Mouse (Mus musculus) kidney, postnatal 14 days (tissue): ENCODE results near the gene Ncoa1.
"Not testable (repeated sequence)": the region's sequence is repeated elsewhere in the genome, so short reads cannot be mapped to it uniquely, and the experiment has no call there.

Experiments
- DNase-seq: peaks from one replicate; pipeline ENCODE4 v3.0.0; 2022; ENCODE audit warnings: mixed read lengths

Gene Ncoa1

DNA sequence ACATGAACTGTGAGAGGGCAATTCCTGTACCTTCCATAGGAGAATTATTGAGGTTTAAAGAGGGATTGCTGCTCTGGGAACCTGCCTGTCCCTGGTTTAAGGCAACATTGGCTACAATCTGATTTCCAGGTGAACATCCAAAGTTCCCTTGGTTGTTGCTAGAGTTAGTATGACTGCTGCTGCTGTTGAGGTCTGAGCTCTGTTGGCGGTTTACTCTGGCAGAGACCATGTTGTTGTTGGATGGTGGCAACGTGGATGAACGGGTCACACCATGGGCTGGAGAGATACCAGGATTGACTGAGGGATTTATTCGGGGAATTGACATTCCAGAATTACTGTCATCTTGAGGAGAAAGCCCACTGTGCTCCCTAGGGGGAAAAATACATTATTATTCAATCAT lies 181.1 kb downstream of the Ncoa1 start:
- no peak for DNase-seq

DNA sequence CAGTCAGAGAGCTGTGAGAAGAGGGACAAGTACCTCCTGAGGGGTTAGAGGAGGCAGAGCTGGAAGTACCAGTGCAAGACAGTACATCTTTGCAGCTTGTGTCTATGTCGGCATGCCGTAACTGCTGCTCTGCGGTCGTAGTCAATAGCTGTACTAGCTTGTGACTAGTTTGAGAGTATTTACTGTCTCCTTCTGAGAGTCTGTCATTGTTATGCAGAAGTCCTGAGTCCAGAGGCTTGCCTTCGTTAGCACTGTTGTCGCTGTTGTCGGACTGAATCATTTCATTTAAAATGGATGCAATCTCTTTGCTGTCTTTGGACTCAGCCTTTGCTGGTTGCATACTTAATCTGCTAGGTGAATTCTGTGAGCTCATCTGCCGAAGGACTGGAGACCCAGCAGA lies 181.7 kb downstream of the Ncoa1 start:
- DNase-seq: no peak

DNA sequence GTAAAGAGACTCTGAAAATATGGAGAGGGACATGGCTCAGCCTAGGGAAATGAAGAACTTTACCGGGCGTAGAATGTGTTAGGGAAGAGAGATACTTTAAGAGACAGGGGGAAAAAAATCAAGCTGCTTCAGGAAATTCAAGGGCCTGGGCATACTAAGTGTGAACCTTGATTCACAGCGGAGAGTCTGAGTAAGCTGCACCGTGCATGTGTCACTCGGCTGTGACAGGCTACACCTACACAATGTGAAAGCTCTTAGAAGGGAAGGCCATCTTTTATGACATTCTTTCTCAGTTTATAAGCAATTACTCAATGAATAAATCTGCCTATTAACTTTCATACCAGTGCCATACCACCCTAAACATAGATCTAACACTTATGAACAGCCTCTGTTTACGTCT lies 183.2 kb downstream of the Ncoa1 start:
- no peak for DNase-seq

DNA sequence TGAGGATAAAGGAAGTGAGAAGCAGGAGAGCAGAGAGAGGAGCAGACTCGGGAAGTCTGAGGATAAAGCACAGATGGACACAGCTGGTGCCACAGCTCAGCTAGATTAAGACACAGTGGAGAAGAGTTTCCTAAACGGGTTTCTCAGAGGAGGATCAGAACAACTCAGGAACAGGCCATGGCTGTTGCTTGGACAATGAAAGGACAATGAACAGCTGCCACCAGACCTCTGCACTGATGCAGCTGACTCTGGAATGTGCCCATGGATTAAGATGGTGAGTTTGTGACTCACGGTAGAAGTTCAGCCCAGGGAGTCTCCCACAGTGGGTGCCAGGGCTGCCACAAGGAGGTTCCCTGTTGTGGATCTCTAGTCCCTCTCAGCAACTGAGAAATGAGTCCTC lies 191.8 kb downstream of the Ncoa1 start:
- DNase-seq: peak; percentile 31

DNA sequence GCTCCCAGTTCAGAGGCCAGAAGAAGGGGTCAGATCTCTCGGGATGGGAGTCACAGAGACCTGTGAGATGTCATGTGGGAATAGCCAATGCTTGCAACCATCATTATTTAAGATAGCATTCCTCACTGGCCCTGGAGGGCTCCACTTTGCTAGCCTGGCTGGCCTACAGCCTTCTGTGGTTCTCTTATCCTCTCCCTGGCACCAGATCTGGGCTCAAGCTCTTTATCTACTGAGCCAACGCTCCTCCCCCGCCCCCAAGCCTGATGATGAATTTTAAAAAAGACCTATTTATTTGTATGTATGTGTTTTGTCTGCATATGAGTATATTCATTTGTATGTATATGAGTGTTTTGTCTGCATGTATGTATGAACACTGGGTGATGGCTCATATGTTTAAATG lies 197.1 kb downstream of the Ncoa1 start:
- no peak for DNase-seq

DNA sequence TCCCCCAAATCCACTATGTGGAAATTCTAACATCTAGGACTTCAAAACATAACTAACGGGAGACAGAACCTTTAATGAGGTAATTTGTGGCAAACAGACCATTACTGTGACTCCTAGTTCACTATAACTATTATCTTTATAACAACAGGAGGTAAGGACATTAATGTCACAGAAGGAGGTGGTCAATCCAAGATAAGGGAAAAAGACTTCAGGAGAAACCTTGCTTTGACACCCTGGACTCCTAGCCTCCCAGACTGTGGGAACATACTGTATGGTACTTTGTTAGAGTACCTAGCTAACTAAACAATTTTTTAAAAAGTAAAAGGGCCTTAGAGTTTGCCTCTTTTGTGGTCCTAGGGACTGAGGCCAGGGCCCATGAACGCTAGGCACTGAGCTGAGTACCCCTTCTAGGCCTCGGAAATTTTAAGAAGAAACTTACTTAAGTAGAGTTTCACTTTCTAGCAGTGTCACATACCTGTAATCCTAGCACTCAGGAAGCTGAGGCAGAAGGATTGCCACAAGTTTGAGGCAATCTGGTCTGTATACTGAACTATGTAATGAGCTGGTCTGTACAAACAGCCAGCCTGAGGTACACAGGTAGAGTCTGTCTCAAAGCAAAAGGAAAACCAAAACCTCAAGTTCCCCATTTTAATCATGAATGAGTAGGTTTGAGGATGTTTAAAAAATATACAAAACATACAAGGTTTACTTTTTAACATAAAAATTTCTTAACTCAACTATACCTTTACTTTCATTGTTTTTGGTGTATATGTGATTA lies 197.8 kb downstream of the Ncoa1 start:
- DNase-seq: no peak

DNA sequence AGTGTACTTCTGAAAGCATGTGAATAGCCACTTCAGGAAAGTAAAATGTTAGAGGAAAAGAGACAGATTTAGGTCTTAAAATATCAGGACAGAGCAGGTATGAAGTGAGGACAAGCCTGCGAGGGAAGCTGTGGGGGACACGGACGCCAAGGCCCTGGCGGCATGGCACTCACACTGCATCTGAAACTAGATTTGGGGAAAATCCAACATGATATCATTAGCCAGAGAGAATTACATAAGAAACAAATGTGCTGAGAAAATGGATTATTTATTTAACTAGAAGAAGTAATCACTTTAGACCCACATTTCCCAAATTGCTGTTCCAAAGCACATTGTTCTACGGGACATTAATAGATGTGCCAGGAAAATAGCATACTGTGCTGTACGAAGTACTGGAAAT lies 205.9 kb downstream of the Ncoa1 start:
- DNase-seq: no peak

DNA sequence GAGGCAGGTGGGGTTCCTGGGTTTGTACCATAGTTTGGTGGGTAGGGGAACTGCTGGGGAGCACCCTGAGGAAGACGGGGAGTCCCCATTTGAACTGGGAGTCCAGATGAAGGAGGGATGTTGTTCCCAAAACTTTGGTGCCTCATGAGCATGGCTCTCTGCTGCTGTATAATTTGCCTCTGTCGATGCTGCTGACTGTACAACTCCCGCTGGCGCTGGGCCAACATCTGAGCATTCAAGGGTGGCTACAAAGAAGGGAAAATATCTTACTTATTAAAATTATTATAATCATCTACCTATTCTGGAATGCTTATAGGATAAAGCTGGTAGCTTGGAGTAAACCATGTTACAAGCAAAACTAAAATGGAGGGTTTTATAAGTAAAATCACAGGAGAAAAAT lies 209.2 kb downstream of the Ncoa1 start:
- peak; percentile 13 for DNase-seq

DNA sequence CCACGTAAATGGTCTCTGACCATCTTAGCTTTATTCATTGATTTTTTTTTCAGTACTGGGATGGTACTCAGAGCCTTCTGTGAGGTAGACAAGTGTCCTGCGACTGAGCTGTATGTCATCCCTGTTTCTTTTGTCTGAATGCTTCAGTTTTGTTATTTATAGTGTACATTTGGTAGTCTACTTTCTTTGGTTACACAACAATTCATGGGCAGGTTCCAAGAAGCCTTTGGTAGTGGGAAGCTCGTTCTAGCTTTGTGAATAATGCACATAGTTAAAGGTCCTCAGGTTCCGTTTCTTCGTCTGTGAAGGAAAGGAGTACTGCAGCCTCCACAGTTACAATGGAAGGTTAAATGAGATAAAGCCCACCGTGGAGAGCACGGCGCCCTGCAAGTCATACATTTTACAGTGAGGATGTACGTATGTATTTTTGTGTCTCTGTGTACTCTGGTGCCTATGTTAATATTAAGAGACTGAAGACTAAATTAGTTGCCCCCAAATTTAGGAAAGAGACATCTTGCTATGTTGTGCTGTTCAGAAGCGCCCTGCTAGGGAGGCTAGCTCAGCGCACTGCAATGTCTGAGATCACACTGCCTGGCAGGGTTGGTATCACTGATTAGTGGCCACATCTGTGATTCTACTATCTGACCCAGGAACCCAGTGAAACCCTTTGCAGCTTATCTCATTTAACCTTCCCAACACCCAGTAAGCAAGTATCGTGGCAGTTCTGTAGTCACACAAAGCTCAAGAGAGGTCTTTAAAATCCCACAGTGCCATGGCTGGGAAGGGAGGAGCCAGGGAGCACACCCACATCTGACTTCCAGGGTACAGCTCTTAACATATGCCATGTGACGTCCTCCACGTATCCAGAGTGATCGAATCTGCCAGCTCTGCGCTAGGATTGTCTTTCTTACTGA lies 224.0 kb downstream of the Ncoa1 start:
- DNase-seq: no peak

DNA sequence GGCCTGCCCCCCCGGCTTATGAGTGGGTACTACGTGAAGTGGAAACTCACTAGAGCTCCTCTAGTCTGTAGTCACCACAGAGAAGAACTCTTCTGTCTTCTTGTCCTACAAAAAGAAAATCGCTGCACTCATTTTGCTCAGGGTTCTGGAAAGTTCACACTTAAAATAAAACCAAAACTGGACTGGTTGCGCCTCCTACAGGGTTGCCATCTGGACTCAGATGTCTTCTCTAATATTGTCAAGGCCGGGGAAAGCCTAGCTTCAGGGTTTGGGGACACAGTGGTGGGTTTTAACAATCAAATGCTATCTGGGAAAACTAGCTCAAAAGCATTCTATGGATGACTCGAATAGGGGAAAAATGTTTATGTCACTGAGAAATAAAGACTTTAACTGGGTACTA lies 227.2 kb downstream of the Ncoa1 start:
- no peak for DNase-seq

DNA sequence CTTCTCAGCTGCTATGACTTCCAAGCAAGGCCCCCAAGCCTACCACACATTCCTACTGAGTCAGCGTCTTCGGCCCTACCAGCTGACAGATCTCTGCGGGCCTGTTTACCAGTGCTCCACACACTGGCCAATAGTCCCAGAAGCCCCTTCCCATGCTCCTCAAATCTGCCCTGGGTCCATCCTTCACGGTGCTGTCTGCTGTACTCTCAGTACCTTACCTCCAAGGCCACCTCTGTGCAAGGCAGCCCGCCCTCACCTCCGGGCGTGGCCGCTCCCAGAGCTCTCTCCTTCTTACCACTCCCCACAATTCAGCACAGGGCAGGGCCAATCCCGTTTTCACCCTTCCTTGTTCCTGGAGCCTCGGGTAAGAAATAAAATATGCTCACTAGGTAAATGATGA lies 231.2 kb downstream of the Ncoa1 start:
- no peak for DNase-seq

DNA sequence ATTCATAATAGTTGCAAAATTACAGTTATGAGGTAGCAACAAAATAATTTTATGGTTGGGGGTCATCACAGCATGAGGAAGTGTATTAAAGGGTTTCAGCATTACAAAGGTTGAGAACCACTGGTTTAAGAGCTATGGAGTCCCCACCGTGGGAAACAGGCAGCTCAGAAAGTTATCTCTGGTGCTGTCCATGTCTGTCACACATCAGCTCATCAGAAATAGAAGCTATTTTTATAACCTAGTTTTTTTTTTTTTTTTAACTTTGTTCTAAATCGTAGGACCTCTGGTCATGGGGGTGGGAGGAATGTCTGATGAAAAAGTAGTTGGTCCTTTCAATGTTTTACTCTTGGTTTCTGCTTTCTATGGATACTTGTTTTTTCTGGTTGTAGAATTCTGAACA lies 233.2 kb downstream of the Ncoa1 start:
- DNase-seq: no peak

DNA sequence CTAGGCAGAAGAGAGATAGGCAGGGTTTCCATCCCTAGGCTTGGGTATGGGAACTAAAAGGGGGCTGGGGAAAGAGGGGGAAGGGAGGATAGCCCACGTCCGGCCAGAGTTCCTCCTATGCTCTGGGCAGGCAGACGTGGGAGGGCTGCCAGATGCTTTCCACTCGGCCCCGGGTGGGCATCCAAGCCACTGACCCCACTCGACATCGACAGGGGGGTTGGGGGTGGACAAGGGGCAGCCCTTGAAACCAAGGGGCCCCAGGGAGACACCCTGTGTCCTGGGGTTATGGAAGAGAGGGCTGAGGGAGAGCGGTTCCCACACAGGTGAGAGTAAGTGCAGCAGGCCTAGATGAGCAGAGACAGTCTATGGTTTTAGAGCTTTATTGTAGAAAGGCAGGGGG lies 236.7 kb downstream of the Ncoa1 start:
- not testable (repeated sequence) for DNase-seq

DNA sequence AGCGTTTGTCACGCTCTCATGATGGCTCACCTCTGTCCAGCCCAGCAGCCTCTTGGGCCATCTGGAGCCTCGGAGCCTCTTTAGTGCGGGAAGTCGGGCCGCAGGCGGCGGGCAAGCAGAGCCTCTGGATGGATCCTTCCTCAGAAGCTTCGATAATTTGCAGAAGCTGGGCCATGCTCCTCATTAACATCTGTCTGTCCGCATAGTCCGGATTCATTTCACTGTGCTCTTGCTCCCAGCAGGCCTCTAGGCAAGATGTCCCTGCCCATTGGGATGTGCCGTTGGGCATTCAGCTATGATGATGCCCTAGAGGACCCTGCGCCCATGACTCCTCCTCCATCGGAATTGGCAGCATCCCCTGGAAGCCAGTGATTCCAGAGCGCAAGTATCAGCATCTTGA lies 239.5 kb downstream of the Ncoa1 start:
- DNase-seq: no peak

DNA sequence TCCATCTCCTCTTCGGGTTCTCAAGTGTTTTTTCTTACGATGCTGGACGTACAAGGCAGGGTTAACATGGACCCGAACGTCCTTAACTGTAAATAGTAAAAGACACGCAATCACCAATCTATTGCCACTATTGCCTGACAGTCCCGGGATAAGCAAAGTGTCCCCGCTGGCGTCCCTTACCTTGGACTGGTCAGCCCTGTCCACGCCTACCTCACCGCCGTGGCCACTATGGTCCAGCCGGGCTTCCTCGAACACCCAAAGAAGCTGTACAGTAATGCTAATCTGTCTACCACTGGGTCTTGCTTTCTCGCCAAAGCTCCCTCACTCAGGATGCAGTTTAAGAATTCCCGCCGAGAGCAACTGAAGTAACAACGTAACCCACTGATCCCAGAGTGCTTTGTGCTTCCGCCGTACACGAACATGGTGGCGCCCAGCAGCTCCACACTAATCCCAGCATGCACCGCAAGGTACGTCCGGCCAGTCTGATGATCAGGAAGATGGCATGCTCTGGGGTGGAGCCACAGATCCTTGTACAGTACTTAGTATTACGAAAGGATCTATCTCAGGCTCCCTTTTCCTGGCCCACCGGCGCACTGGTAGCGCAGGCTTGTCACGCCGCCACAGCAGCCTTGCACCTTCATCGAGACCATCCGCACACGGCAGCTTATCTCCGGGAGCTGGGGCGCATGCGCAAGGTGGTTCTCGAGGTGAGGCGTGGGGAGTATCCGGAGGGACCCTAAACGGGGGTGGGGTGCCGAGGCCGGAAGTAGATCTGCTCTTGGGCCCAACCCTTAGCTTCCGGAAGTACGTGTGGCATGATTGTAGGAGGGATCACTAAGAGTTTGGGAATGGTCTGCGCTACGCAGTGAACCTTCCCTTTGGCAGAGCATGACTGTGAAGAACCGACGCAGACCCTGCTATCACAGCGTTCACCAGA lies 243.1 kb downstream of the Ncoa1 start, which contains the start of the genes Ptrhd1 and Cenpo:
TSS of gene Ptrhd1 (plus strand) at position 456 of the 937 bp plus-strand sequence.
TSS of gene Cenpo (minus strand) at position 723 of the 937 bp plus-strand sequence.
- DNase-seq: peak; percentile 98

DNA sequence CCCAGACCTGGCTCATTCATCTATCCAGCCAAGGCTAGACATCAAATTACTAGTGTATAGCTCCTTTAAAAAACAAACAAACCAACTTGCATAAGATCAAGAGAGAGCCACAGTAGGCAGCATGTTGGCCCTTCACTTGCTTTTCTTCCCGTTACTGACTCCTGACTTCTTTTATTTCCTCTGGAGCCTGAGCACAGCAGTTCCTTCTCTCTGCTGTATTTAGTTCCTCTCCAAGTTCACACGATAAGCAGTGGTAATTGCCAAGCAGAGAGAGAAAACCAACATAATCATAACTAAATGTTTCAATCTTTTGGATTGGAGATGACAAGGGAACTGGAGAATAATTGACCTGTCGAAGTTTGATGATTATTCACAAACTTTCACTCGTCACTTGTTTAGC lies 244.2 kb downstream of the Ncoa1 start:
- DNase-seq: no peak

DNA sequence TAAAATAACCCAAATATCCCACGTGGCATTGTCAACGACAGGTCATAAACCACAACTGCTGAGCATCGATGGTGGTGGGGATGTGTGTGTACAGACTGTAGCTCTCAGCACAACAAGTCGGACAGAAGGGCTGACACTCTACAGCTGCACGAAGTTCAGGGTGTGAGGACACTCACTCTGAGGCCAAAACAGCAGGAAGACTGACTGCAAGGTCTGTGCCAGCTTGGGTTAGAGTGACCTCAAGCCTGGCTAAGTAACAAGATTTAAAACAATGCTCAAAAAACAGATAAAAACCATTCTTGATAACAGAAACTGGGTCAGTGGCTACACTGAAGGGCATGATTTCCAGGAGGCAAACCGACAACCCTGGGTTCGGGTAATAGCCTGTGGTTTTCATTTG lies 246.8 kb downstream of the Ncoa1 start:
- DNase-seq: no peak

DNA sequence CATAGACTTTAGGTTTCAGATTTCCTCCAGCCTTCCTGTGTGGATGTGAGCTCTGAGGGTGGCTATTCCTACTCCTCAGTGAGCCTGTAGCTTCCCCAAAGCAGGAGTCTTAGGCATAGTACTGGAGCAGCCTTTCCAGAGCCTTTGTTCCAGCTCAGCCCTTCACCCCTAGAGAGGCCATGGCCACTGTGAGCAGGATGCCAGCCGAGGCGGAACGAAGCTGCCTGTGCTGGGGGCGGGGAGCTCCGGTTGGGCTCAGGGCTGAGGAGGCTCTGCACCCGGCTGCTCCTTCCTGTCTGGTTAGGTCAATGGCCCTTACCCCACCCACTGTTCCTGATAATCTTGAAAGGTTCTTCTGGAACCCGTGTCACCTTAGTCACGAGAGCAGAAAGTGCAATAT lies 264.1 kb downstream of the Ncoa1 start:
- peak; percentile 53 for DNase-seq

DNA sequence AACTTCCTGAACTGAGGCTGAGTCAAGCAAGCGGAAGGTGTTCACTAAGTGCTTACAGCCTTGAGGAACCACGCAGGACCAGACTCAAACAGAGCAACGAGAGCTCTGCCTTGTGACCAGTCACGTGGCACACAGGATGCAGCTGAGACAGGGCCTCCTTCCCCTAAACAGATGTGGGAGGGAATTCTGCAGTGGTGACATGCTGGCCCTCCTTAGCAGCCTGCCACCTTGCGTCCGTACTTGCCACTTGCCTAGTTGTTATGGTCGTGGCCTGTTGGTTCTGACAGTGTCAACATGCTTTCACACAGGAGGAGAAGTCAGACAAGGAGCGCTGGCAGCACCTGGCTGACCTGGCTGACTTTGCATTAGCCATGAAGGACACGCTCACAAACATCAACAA lies 265.8 kb downstream of the Ncoa1 start:
- DNase-seq: no peak

DNA sequence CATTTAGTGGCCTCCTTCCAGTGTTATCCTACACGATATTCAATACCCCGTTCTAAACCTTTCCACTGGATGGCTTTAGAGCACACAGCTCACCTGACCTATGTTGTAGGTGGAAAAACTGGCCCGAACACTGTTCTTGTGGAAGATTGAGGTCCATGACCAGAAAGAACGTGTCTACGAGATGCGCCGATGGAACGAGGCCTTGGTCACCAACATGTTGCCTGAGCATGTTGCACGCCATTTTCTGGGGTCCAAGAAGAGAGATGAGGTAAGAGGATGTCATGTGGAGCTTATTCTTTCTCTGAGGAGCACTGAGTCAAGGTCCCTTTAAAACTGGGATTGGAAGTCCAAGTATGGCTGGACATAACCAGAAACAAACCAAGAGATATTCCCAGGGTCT lies 267.8 kb downstream of the Ncoa1 start:
- no peak for DNase-seq

DNA sequence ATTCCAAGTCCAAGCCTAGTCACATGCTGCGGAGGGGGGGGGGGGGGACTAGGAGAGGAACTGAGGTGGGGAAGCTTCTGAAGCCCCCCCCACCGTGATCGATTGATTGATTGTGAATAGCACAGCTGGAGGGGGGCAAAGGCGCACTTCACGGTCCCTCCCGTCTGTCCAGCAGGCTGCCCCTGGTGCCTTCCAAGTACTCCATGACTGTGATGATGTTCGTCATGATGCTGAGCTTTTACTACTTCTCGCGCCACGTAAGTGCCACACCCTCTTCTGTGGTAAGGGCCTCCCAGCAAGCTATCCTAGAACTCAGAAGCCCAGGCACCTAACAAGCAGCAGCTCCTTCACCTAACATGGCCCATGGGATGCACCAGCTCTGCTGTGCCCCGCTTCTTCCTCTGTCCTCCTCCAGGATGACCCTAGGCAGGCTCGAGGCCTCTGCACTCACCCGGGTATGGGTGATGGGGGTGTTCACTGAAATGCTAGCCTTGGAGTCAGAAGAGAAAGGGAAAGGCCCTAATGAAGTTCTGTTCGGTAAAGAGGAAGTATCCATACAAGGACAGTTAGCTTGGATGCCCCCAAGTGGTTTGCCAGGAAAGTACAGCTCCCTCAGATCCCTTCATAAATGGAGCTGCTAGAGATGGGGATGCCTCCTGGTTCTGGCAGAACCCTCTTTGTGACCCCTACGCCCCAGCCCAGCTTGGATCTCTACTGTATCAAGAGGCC lies 268.4 kb downstream of the Ncoa1 start:
- DNase-seq: peak; percentile 66

DNA sequence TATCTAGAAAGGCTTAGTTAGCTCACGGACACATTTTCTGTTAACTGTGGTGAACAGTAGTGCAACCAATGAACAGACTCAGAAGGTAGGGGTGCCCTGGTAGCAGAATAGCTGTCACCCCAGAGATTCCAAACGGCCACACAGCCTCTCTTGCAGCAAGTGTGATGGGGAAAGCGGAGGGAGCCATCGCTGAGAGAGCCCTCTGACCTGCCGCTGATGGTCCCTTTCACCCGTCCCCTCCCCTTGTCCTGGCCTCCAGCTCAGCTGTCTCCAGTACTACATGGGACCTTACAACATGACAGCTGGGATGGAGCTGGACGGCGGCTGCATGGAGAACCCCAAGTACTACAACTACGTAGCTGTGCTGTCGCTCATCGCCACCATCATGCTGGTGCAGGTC lies 270.9 kb downstream of the Ncoa1 start:
- DNase-seq: no peak
